Mouse (Mus musculus) cerebellum, adult (tissue): ENCODE results near the gene Cacybp.
A peak's percentile ranks its signal among the peaks of the same experiment; 100 is the strongest.

Experiments
- ATAC-seq: cut with Nextera tagmentation; 2 replicates; pipeline ENCODE4 v1.9.2; 2017; ENCODE audit warnings: mild to moderate bottlenecking, moderate library complexity, mixed read lengths; ENCODE audit not compliant: insufficient number of reproducible peaks, low FRiP score, low TSS enrichment

Gene Cacybp

DNA sequence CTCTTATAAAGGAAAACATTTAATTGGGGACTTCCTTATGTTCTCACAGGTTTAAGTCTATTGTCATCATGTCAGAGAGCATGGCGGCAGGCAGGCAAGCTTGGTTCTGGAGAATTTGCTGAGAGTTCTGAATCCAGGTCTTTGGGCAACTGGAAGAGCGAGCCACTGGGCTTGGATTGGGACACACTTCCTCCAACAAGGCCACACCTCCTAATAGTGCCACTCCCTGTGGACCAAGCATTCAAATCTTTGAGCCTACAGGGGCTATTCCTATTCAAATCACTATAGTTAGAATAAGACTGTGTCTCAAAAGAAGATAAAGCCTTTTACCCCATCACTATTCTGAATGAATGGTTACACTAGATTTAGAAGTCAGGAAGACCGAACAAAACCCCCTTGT lies 5.2 kb upstream of the Cacybp start:
- no peak for ATAC-seq

DNA sequence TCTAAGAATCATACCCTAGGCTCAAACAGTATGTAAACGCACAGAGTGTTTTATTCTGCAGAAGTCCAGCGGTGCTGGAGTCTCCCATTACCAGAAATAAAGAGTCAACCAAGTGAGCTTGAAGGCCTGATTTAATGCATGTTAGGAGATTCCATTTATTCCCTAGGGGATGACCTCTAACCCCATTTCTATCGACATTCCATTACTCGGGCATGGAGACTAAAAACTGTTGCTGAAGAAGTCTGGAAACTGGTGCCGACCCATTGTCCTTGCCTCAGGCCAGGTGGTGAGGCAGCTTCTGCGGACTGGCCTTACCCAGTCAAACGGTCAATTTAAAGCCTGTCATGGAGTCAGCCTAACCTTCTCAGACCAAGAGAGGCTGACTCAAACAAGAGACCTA lies 1.5 kb upstream of the Cacybp start:
- no peak for ATAC-seq

DNA sequence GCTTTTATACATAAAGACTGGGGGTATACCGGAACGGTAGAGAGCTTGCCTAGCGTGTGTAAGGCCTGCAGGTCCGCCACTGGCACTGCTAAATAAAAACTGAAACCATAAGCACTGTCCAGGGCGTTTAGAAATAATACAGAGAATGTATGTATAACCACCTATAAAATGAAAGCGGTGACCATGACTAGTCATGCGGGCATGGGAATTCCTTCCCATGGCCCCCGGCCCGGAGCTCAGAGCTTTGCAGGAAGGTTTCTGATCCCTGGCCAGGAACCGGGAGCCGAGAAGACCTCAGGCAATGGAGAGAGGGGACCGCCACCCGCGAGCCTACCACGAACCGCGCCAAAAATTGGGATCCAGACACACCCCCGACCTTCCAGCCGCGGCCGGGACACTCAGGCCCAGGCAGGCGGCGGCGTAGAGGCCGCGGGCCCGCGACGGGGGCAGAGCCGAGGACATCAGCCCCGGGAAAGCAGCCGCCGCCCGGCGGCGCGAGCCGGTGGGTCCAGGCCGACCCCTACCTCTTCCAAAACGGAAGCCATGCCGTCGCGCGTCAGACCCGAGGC lies 468 bp downstream of the Cacybp start:
- peak; percentile 26; the same call in 1 of the 2 replicates for ATAC-seq

DNA sequence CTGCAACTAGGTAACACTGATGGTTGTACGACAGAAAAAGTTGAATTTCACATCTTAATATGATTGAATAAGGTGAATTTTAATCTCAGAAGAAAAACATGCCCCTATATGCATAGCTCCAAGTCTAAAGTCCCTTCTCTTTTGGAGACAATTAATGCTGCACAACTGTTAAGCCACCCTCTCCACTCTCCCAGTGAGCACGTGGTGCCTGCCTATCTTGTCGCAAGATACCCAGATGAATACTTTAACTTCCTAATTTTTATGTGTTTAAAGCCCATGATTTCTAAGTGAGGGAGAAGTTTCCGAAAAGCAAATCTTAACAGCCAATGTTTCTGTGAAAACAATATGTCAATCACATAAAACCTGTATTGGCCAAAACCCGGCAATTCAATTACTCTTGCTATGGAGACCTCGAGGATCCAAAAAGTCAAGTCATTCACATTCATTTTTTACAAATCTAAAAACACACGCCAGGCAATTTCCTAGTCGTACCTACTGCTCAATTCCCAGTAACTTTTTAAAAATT lies 1.0 kb downstream of the Cacybp start:
- ATAC-seq, result no peak

DNA sequence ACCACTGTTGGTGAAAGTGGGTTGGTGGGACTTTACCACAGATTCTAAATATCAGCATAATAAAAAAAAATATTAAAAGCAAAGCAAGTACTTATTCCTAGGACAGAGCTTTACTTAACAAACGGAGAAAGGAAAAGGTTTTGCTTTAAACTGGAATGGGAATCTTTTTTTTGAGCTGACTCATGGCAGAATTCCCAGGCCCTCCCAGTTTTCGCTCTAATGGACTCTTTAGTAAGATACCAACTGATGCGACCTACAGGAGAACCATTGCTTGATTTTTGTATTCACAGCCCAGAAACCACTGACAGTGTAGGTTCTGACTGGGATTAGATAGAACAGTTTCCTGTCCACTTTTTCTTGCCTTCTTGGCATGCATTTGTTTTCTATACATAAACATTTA lies 2.1 kb downstream of the Cacybp start:
- no peak for ATAC-seq

DNA sequence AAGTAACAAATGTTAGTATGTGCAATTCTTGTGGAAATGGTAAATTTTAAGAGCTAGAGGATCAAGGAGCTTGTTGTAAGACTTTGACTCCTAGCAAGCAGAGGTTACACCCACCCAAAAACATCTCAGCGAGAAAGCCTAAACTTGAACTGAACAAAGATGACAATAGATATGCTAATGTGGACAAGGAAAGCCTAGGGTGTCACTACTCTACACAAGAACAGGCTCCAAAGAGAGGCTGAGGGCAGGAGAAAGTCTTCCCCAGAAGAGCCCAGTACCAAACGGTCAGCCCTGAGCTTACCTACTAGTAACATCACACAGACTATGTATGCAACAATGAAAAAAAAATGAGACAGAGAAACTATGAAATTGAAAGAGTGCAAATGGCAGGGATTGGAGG lies 2.8 kb downstream of the Cacybp start:
- no peak for ATAC-seq

DNA sequence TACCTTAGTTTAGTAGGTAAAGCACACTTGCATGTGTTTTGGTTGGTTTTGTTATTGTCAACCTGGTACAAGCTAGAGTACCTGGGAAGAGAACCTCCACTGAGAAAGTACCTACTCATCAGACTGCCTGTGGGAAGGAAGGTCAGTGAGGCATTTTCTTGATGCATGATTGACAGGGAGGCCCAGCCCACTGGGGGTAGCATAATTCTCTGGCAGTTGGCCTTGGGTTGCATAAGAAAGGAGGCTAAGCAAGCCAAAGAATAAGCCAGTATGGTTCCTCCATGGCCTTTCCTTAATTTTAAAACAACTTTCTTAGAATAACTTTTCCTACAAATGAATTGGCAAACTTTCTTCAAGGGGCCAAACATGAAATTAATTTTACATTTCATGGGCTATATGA lies 7.2 kb downstream of the Cacybp start:
- no peak for ATAC-seq

DNA sequence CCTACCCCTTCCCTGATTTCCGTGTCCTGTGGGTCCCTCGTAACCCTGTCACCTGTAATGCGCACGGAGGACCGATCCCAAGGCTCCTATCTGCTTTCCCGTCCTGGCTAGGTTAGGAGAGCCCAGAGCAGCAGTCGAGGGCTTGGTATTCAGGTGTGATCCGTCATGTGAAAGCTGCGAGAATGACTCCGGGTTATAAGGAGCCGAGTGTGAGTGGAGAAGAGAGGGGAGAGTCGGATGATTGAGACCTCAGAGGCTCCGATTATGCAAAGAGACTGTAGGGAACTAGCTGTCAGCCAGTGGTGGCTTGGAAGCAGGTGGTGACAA lies 17.4 kb downstream of the Cacybp start:
- ATAC-seq, result no peak

DNA sequence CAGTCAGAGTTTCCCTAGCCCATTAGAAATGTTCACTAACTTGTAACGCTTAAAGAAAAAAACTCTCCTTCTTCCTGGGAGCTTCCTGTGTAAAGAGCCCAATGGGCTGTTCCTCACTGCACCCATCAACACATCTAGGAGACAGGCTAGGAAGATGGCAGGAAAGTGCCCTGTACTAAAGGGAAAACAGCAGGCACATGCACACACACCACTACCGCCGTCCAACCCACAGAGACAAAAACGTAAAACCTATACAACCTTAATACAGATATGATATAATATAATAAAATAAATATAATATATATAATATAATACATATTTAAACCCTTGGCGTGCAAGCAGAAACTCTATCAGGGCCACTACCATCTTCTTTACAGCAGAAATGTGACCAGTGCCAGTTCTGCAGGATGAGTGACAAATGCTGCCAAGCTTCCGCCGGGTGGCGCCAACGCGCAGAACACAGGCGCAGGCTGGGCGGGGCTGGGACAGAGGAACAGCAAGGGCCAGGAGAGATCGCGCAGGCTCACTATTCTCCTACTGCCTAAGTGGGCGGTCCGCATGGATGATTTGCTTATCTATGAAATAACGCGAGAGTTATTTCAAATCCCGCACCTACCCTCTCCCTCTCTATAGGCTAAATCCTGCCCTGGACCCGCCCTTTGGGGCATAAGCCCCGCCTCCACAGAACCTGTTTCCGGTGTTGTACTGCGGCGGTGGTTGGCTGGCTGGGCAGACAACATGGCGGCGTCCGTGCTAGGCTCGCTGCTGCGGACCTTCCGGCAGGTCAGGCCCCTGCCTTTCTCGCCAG lies 17.9 kb downstream of the Cacybp start, which contains the start of gene Mrps14:
Gene Mrps14 (plus strand): TSS at position 687 of the 808 bp plus-strand sequence.
- ATAC-seq, result peak; percentile 99

DNA sequence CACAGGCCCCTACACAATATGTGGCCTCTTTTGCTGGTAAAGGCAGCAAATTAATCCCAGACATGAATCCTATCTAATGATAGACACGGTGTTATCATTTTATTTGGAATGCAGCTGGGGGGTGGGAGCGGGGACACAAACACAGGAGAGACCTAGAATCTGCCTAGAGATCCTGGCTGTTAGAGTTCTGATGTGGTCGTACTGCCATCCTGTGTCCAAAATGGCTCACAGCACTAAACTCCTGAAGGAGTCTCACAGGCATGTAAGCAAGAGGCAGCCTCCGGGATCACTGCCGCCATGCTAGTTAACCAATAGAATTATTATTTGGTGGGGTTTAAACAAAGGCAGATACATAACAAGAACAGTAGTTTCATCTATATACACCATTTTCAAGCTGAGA lies 28.2 kb downstream of the Cacybp start:
- ATAC-seq, result peak; percentile 70

DNA sequence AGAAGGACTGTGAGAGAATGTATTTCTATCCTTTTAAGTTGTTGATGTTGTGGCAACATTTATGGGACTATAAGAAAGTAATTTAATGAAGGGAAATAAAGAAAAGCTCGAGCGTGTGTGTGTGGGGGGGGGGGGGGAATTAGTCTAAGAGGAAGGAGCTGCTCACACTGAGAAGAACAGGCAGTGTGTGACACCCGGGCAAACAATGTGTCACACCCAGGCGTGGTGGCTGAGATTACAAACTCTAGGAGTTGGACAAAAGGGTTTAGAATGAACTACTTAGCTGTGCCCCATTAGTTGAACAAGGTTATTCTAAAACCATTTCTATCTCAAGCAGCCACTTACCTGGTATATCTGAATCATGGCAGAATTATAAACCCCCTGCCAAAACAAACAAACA lies 31.5 kb downstream of the Cacybp start:
- no peak for ATAC-seq

DNA sequence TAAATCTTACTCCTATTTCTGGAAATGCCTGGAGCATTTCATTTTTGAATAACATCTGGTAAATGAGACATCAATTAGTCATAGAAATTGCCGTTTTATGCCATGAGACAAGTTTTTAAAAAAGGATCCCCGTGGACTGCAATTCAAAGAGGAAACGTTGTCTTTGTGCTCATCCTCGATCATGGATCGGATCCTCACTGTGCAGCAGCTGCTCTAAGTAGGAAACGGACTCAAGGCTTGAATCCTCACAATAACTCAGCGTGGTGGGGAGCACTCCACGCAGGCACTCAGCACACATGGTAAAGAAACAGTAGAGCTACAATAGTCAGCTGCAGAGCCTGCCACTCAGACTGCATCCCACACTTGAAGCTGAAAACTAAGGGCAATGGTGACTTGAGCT lies 35.8 kb downstream of the Cacybp start:
- no peak for ATAC-seq

DNA sequence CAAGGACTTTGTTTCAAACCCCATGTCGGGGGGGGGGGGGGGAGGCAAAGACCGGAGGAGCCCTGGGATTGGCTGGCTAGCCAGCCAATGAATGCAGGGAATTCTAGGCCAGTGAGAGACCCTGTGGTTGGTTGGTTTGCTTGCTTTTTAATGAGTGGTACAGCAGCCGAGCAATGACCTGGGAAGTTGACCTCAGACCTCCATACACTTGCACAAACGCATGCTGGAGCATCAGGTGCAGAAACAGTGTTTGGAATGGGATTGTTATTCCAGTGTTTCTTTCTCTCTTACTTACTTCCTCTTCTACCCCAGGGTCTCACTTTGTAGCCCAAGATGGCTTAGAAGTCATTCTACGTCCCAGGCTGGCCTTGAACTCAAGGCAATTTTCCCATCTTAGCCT lies 46.1 kb downstream of the Cacybp start:
- no peak for ATAC-seq

DNA sequence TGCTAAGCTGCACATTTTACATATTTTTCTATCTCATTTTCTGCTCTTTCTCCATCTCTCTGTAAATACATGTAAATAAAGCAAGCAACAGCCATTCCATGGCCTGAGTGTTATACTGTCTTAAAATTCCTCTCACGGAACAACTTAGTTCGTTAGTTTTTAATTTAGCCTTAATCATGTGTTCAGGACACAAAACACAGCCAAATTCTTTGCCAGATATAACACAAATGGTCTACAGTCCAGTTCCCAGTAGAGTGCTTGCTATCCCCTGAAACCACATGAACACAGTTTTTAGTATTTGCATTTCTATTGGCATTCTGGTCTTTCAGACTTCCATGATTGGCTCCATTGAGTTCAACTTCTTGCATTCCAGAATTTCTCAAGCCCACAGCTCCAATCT lies 54.5 kb downstream of the Cacybp start:
- no peak for ATAC-seq

DNA sequence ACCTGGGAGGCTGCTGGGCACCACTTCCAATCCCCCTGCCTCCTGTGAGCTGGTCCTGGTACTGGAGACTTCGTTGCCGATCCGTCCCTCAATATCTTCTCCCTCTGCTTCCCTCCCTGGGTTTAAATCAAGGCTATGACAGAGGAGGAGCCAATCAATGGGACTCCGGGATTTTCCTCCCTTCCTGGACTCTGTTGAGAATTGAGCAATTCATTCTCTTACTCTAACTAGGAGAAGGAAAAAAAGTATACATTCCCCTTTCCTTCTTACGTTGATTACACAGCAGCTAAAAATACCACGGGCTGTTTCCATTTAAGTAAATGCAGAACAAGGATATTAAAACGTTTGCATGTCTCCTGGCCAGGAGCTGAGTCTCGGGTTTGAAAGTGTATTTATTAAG lies 59.2 kb downstream of the Cacybp start, which contains the start of gene Tnn:
Gene Tnn (minus strand): TSS at position 101 of the 400 bp plus-strand sequence.
- no peak for ATAC-seq
